Mouse (Mus musculus) CH12.LX (cell line): ENCODE results near the gene Crlf1. TPM values are rescaled to one million over a fixed set of nuclear protein-coding genes. Genes with fewer than 3 reads are reported as not detected.
A peak's percentile ranks its signal among the peaks of the same experiment; 100 is the strongest.

Source experiments
- DNase-seq: peaks from one replicate; pipeline ENCODE4 v3.0.0-alpha.2; 2013; ENCODE audit errors: extremely low read depth
- H3K27ac ChIP-seq: 2 replicates; pipeline ENCODE4 v1.5.1; 2012; ENCODE audit warnings: low read depth, mild to moderate bottlenecking, control low read depth, moderate library complexity; ENCODE audit not compliant: insufficient read depth
- H3K27me3 ChIP-seq: replicated peaks from 2 replicates; pipeline ENCODE3; 2012; ENCODE audit warnings: inconsistent platforms
- H3K36me3 ChIP-seq, 2 experiments: replicated peaks in 1 of 2; 2 replicates each; pipeline versions ENCODE3 to v1.6.1; 2012; ENCODE audit warnings: inconsistent platforms in 1 of 2, low read length in 1 of 2, mild to moderate bottlenecking in 1 of 2, mixed read lengths in 1 of 2, moderate library complexity in 1 of 2; ENCODE audit not compliant: control insufficient read depth in 1 of 2, insufficient read depth in 1 of 2
- H3K4me1 ChIP-seq, 2 experiments: 2 replicates each; pipeline ENCODE4 v1.6.1; 2012; ENCODE audit warnings: inconsistent platforms in 1 of 2, moderate library complexity in 1 of 2; ENCODE audit not compliant: insufficient read depth in 2 of 2, control insufficient read depth in 1 of 2
- H3K4me2 ChIP-seq: 2 replicates; pipeline ENCODE4 v1.6.1; 2012; ENCODE audit warnings: low read depth, mild to moderate bottlenecking, control low read depth; ENCODE audit not compliant: poor library complexity, insufficient read depth, severe bottlenecking
- H3K4me3 ChIP-seq, 3 experiments: fragments of 150-350 bp in 1 of 3; sonication (generic) in 1 of 3; replicated peaks in 1 of 3; 2 replicates each; pipeline versions ENCODE3 to v1.5.1; 2011 to 2012; ENCODE audit warnings: low read depth in 2 of 3, low read length in 2 of 3, mild to moderate bottlenecking in 2 of 3, moderate library complexity in 2 of 3, control low read depth in 1 of 3, improper control_type of control experiment in 1 of 3, inconsistent platforms in 1 of 3, mixed read lengths in 1 of 3; ENCODE audit not compliant: poor library complexity in 1 of 3
- H3K79me2 ChIP-seq: replicated peaks from 2 replicates; pipeline ENCODE4 v1.6.1; 2012; ENCODE audit warnings: mild to moderate bottlenecking, moderate library complexity; ENCODE audit not compliant: control insufficient read depth, poor library complexity, insufficient read depth, severe bottlenecking; ENCODE audit errors: extremely low read depth
- H3K9ac ChIP-seq: 2 replicates; pipeline ENCODE4 v1.6.1; 2012; ENCODE audit warnings: low read depth, mild to moderate bottlenecking, control low read depth, moderate library complexity; ENCODE audit not compliant: insufficient read depth
- H3K9me3 ChIP-seq: replicated peaks from 2 replicates; pipeline ENCODE3; 2012; ENCODE audit warnings: low read length, inconsistent platforms, mixed read lengths
- BHLHE40 ChIP-seq: IDR thresholded peaks from 2 replicates; pipeline ENCODE4 v1.6.1; 2011; ENCODE audit warnings: mild to moderate bottlenecking, low read depth, low read length, improper control_type of control experiment
- CHD2 ChIP-seq: IDR thresholded peaks from 2 replicates; pipeline ENCODE4 v1.6.1; 2011; ENCODE audit warnings: low read length, improper control_type of control experiment
- E2F4 ChIP-seq: IDR thresholded peaks from 2 replicates; pipeline ENCODE4 v1.6.1; 2011; ENCODE audit warnings: low read depth, low read length, improper control_type of control experiment; ENCODE audit not compliant: insufficient replicate concordance
- ELF1 ChIP-seq: IDR thresholded peaks from 2 replicates; pipeline ENCODE4 v1.6.1; 2014; ENCODE audit warnings: low read depth, mild to moderate bottlenecking, inconsistent platforms, low read length, improper control_type of control experiment
- EP300 ChIP-seq: IDR thresholded peaks from 2 replicates; pipeline ENCODE4 v1.6.1; 2011; ENCODE audit warnings: low read length, improper control_type of control experiment
- ETS1 ChIP-seq: conservative IDR thresholded peaks from 2 replicates; pipeline ENCODE4 v1.6.1; 2012; ENCODE audit warnings: low read depth, mild to moderate bottlenecking, inconsistent platforms, low read length, improper control_type of control experiment, moderate library complexity
- GABPA ChIP-seq: IDR thresholded peaks from 2 replicates; pipeline ENCODE4 v1.6.1; 2012; ENCODE audit warnings: low read depth, low read length, improper control_type of control experiment, inconsistent platforms; ENCODE audit not compliant: insufficient replicate concordance
- IRF4 ChIP-seq: IDR thresholded peaks from 2 replicates; pipeline ENCODE4 v1.6.1; 2014; ENCODE audit warnings: low read depth, mild to moderate bottlenecking, inconsistent platforms, low read length, improper control_type of control experiment
- JUN ChIP-seq: IDR thresholded peaks from 2 replicates; pipeline ENCODE4 v1.6.1; 2011; ENCODE audit warnings: low read depth, mild to moderate bottlenecking, low read length, improper control_type of control experiment, moderate library complexity; ENCODE audit not compliant: insufficient read depth
- KAT2A ChIP-seq: IDR thresholded peaks from 2 replicates; pipeline ENCODE4 v1.6.1; 2012; ENCODE audit warnings: low read length, improper control_type of control experiment, inconsistent platforms; ENCODE audit not compliant: insufficient replicate concordance
- MAFK ChIP-seq: IDR thresholded peaks from 2 replicates; pipeline ENCODE4 v1.6.1; 2011; ENCODE audit warnings: low read length, improper control_type of control experiment; ENCODE audit not compliant: insufficient replicate concordance
- MAX ChIP-seq: IDR thresholded peaks from 2 replicates; pipeline ENCODE4 v1.6.1; 2011; ENCODE audit warnings: low read length, improper control_type of control experiment
- MAZ ChIP-seq: IDR thresholded peaks from 2 replicates; pipeline ENCODE4 v1.6.1; 2012; ENCODE audit warnings: low read depth, mild to moderate bottlenecking, inconsistent platforms, low read length, improper control_type of control experiment, moderate library complexity
- MEF2A ChIP-seq: IDR thresholded peaks from 2 replicates; pipeline ENCODE4 v1.6.1; 2014; ENCODE audit warnings: low read depth, mild to moderate bottlenecking, inconsistent platforms, low read length, improper control_type of control experiment, borderline replicate concordance
- MYC ChIP-seq: IDR thresholded peaks from 2 replicates; pipeline ENCODE4 v1.6.1; 2011; ENCODE audit warnings: low read depth, mild to moderate bottlenecking, improper control_type of control experiment, low read length
- NRF1 ChIP-seq: IDR thresholded peaks from 2 replicates; pipeline ENCODE4 v1.6.1; 2014; ENCODE audit warnings: low read depth, mild to moderate bottlenecking, inconsistent platforms, low read length, improper control_type of control experiment, moderate library complexity
- POLR2A ChIP-seq: IDR thresholded peaks from 2 replicates; pipeline ENCODE4 v1.6.1; 2011; ENCODE audit warnings: low read depth, mild to moderate bottlenecking, improper control_type of control experiment, low read length
- POLR2AphosphoS2 ChIP-seq: IDR thresholded peaks from 2 replicates; pipeline ENCODE4 v1.6.1; 2011; ENCODE audit warnings: low read depth, low read length, improper control_type of control experiment
- RAD21 ChIP-seq: IDR thresholded peaks from 2 replicates; pipeline ENCODE4 v1.6.1; 2011; ENCODE audit warnings: low read depth, mild to moderate bottlenecking, low read length, improper control_type of control experiment, moderate library complexity
- RCOR1 ChIP-seq: conservative IDR thresholded peaks from 2 replicates; pipeline ENCODE4 v1.6.1; 2012; ENCODE audit warnings: low read depth, mild to moderate bottlenecking, inconsistent platforms, low read length, improper control_type of control experiment
- SMC3 ChIP-seq: IDR thresholded peaks from 2 replicates; pipeline ENCODE4 v1.6.1; 2011; ENCODE audit warnings: low read depth, low read length, improper control_type of control experiment
- TBP ChIP-seq: conservative IDR thresholded peaks from 2 replicates; pipeline ENCODE4 v1.6.1; 2011; ENCODE audit warnings: low read depth, low read length, improper control_type of control experiment
- TCF12 ChIP-seq: IDR thresholded peaks from 2 replicates; pipeline ENCODE4 v1.6.1; 2014; ENCODE audit warnings: low read depth, mild to moderate bottlenecking, inconsistent platforms, low read length, improper control_type of control experiment
- UBTF ChIP-seq: IDR thresholded peaks from 2 replicates; pipeline ENCODE4 v1.6.1; 2012; ENCODE audit warnings: low read depth, mild to moderate bottlenecking, inconsistent platforms, low read length, improper control_type of control experiment, moderate library complexity
- USF1 ChIP-seq: IDR thresholded peaks from 2 replicates; pipeline ENCODE4 v1.6.1; 2014; ENCODE audit warnings: low read depth, mild to moderate bottlenecking, inconsistent platforms, low read length, improper control_type of control experiment
- USF2 ChIP-seq: conservative IDR thresholded peaks from 2 replicates; pipeline ENCODE4 v1.6.1; 2011; ENCODE audit warnings: low read depth, low read length, improper control_type of control experiment
- ZC3H11A ChIP-seq: IDR thresholded peaks from 2 replicates; pipeline ENCODE4 v1.6.1; 2012; ENCODE audit warnings: low read depth, mild to moderate bottlenecking, inconsistent platforms, low read length, improper control_type of control experiment
- ZKSCAN1 ChIP-seq: IDR thresholded peaks from 2 replicates; pipeline ENCODE4 v1.6.1; 2012; ENCODE audit warnings: low read depth, inconsistent platforms, low read length, improper control_type of control experiment, borderline replicate concordance
- ZMIZ1 ChIP-seq: IDR thresholded peaks from 2 replicates; pipeline ENCODE4 v1.6.1; 2012; ENCODE audit warnings: low read depth, mild to moderate bottlenecking, inconsistent platforms, low read length, improper control_type of control experiment
- dilution Hi-C: fragments of 300-500 bp; cut with MboI; formaldehyde crosslinking; loops from 2 replicates; pipeline ENCODE4 v1.14.3; 2020; ENCODE audit warnings: low sequenced_read_pairs; ENCODE audit not compliant: extremely low pct_unique_long_range_greater_than_20kb, extremely low pct_ligation_motif_present
- in situ Hi-C: fragments of 300-500 bp; cut with MboI; formaldehyde crosslinking; loops from 3 replicates; pipeline ENCODE4 v1.14.3; 2019; ENCODE audit warnings: low sequenced_read_pairs, low pct_ligation_motif_present, low pct_unique_long_range_greater_than_20kb, mixed read lengths
- polyA plus RNA-seq: library from polyadenylated mRNA; unstranded; fragments of >175 nt; gene quantifications from 2 replicates; pipeline ENCODE4 v1.2.1, GENCODE M21; 2012; ENCODE audit warnings: low read depth; ENCODE audit not compliant: insufficient read length
- total RNA-seq, 2 experiments: library from RNA; depleted of rRNA; stranded (reverse); fragments of 300-350 nt in 1 of 2; fragments of >200 nt in 1 of 2; gene quantifications; 2 replicates each; pipeline ENCODE4 v1.2.3; 2012 to 2014

The Crlf1 gene
- total and polyA plus RNA-seq, 3 experiments, result 0.42 to 1.1 (median 0.44) TPM

GRCm38 (mm10) chr8:70519606-70520005, 26.6 kb downstream of the Crlf1 start:
- no peak overlapping the region for H3K27ac ChIP-seq
- H3K27me3 ChIP-seq, result no peaks in the 10 kb centered on the region
- H3K79me2 ChIP-seq, result no peaks in the 10 kb centered on the region; the same call in 1 of the 2 replicates
- H3K9ac ChIP-seq, result no peak overlapping the region
- no peak overlapping the region for H3K4me2 ChIP-seq
- peaks cover 27 to 55% of the 10 kb centered on the region in 2 experiments for H3K36me3 ChIP-seq
- H3K9me3 ChIP-seq, result no peaks in the 10 kb centered on the region
- peaks cover 2 to 21% of the 10 kb centered on the region in 2 experiments; a peak in 2 of 4 replicates for H3K4me1 ChIP-seq
- no peak for TF ChIP-seq BHLHE40
- TF ChIP-seq GABPA, result no peak
- no peak for TF ChIP-seq MEF2A
- TF ChIP-seq RAD21, result no peak
- no peak for TF ChIP-seq ZKSCAN1
- no peak for TF ChIP-seq MAX
- TF ChIP-seq JUN, result no peak
- TF ChIP-seq CHD2, result no peak
- no peak for TF ChIP-seq KAT2A
- no peak for TF ChIP-seq IRF4
- TF ChIP-seq UBTF, result no peak
- TF ChIP-seq ELF1, result no peak
- TF ChIP-seq E2F4, result no peak
- TF ChIP-seq SMC3, result no peak
- no peak for TF ChIP-seq ETS1
- TF ChIP-seq, all 38 proteins: peak for 0
- DNase-seq, result no peak
- H3K4me3 ChIP-seq, result no peak overlapping the region
- in situ Hi-C loops, result no loop called here
- dilution Hi-C loops, result no loop called here

- Histone ChIP-seq H3K9me3 (no peaks in the 10 kb centered on the region), H3K4me3 (peak overlapping the region; percentile 86 to 98 (median 93)), H3K9ac (peak overlapping the region; percentile 94), H3K4me1 (peaks cover 6 to 27% of the 10 kb centered on the region in 2 experiments), H3K27ac (peak overlapping the region; percentile 75), H3K27me3 (no peaks in the 10 kb centered on the region), H3K4me2 (peak overlapping the region; percentile 86), H3K79me2 (no peaks in the 10 kb centered on the region; the same call in 1 of the 2 replicates), H3K36me3 (peaks cover 13 to 30% of the 10 kb centered on the region in 2 experiments)
- dilution Hi-C loops, result no loop called here
- DNase-seq, result peak; percentile 97
- in situ Hi-C loops, result no loop called here
- TF ChIP-seq EP300 (no peak), TBP (peak; percentile 71; the same call in 1 of the 2 replicates), USF1 (peak; percentile 20; the same call in 1 of the 2 replicates), KAT2A (peak; percentile 88; the same call in 1 of the 2 replicates), IRF4 (peak; percentile 80), MAZ (peak; percentile 94), POLR2A (peak; percentile 89), JUN (peak; percentile 41; the same call in 1 of the 2 replicates), MYC (no peak; the same call in 1 of the 2 replicates), GABPA (peak; percentile 17; the same call in 1 of the 2 replicates), ETS1 (peak; percentile 57), ZMIZ1 (peak; percentile 80; the same call in 1 of the 2 replicates), POLR2AphosphoS2 (no peak), BHLHE40 (peak; percentile 72), USF2 (no peak), MAFK (no peak), ZC3H11A (0 out of 2 replicates have a peak, but pooled peaks have one; percentile 1), TCF12 (peak; percentile 91), RCOR1 (no peak), MAX (peak; percentile 86), NRF1 (peak; percentile 90), ELF1 (peak; percentile 99)
Measured at GRCm38 (mm10) chr8:70522592-70523403, 29.8 kb downstream of the Crlf1 start.
